ENCODE assay signal across 14 mouse cellular contexts in the genomic region with DNA sequence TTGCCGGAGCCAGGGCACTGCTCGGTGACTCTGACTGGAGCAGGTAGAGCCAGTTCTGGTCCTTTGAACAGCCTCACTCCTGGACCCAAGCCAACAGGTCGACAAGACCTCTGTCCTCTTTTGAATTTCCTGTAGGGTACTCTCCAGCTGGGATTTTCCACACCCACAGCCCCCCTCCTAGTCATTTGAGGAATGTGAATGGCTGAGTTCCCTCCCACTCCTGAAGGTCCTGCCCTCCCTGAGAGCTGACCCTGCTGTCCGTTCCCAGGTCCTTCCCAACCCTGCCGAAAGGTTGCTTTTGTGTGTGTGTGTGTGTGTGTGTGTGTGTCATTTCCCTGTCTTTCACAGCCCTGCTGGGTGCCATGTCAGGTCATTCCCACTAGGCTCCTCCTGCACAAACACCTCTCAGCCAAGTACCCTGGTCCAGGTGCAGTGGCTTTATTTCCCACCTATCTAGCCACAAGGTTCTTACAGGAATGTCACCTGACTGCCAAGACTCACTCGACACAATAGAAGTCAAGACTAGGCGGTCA. TPM values are rescaled to one million over a fixed set of nuclear protein-coding genes. Genes with fewer than 3 reads are reported as not detected.
A peak's percentile ranks its signal among the peaks of the same experiment; 100 is the strongest.
DNase-seq lines count a peak whose midpoint lies in the region; ATAC-seq and TF ChIP-seq lines count a peak whose summit lies in the region.
"Had no signal": no experiment of that assay in that cellular context is flagged by ENCODE, and none has a peak within 500 bp of the region (broad histone marks: within the 10 kb centered on the region; RNA-seq: fewer than 3 reads in every experiment).

No protein-coding gene starts in this region.

- WGBS in kidney, embryonic 16.5 days: 45% methylated on average over 7 of the region's 7 CpGs
- WGBS in lung, embryonic 15.5 days: 44% methylated on average over 7 of the region's 7 CpGs
- WGBS in heart, adult 2 months: 43% methylated on average over 7 of the region's 7 CpGs

- no peak for TF ChIP-seq EP300 in heart, adult 2 months (IDR thresholded peaks at IDR 0.05; ENCODE audit: insufficient read depth, low read depth, low read length)

- no peak for TF ChIP-seq POLR2A in heart, adult 2 months (IDR thresholded peaks at IDR 0.05; ENCODE audit: insufficient read depth, low read depth, low read length)

- H3K9me3 ChIP-seq in kidney, embryonic 16.5 days (ENCODE audit: low read length): peaks cover 6% of the 10 kb centered on the region
- H3K9me3 ChIP-seq in lung, embryonic 15.5 days: no peaks in the 10 kb centered on the region

- H3K4me1 ChIP-seq in kidney, embryonic 16.5 days (ENCODE audit: insufficient read depth, low read length): no peaks in the 10 kb centered on the region
- H3K4me1 ChIP-seq in lung, embryonic 15.5 days: no peaks in the 10 kb centered on the region
- H3K4me1 ChIP-seq in heart, adult 2 months (ENCODE audit: control insufficient read depth, insufficient read depth, low read length): no peaks in the 10 kb centered on the region
- H3K4me1 ChIP-seq: heart, embryonic 15.5 days; limb, embryonic 12.5 days had no signal

- peak; percentile 20 for DNase-seq in adrenal gland, postnatal 10 days
- DNase-seq in adrenal gland, adult 8-10 months: no peak
- DNase-seq in urinary bladder, adult 2 months (ENCODE audit: low spot score): peak; percentile 53
- no peak for DNase-seq in layer of hippocampus, adult 8-10 months (ENCODE audit: low spot score in 2 of 2)
- DNase-seq in cerebellum, adult 8-10 months: no peak
- DNase-seq in heart, adult 2 months: no peak
- DNase-seq: adrenal gland, postnatal 25 days; cerebellum, postnatal 14 days; gastrocnemius, adult 2 months had no signal

- intact Hi-C loops in heart, adult 2 months (cut with DNase I): no loop called here

- ATAC-seq in kidney, embryonic 16.5 days (ENCODE audit: low FRiP score, low TSS enrichment): peak; percentile 77
- ATAC-seq in lung, embryonic 15.5 days (ENCODE audit: borderline replicate concordance, extremely low read depth, low FRiP score, low TSS enrichment): peak; percentile 88
- ATAC-seq: inflammation-experienced regulatory T-cells, adult 6 months had no signal

- no peaks in the 10 kb centered on the region for H3K27me3 ChIP-seq in kidney, embryonic 16.5 days (ENCODE audit: insufficient read depth, low read length)
- H3K27me3 ChIP-seq in lung, embryonic 15.5 days: no peaks in the 10 kb centered on the region
- no peaks in the 10 kb centered on the region for H3K27me3 ChIP-seq in heart, adult 2 months (ENCODE audit: control insufficient read depth, insufficient read depth, low read length)
- H3K27me3 ChIP-seq: heart, embryonic 15.5 days; limb, embryonic 12.5 days had no signal

- H3K36me3 ChIP-seq in kidney, embryonic 16.5 days (ENCODE audit: insufficient read depth, low read length): no peaks in the 10 kb centered on the region
- 0 out of 2 replicates have a peak, but pooled peaks cover under 1% of the 10 kb centered on the region for H3K36me3 ChIP-seq in lung, embryonic 15.5 days
- H3K36me3 ChIP-seq in heart, adult 2 months (ENCODE audit: control insufficient read depth, insufficient read depth, low read length): no peaks in the 10 kb centered on the region
- H3K36me3 ChIP-seq: heart, embryonic 15.5 days had no signal

- H3K79me2 ChIP-seq in heart, adult 2 months (replicated peaks; ENCODE audit: control insufficient read depth, insufficient read depth, low read length): no peaks in the 10 kb centered on the region

- H3K4me3 ChIP-seq in kidney, embryonic 16.5 days (ENCODE audit: low read length): no peak overlapping the region
- no peak overlapping the region for H3K4me3 ChIP-seq in lung, embryonic 15.5 days
- no peak overlapping the region for H3K4me3 ChIP-seq in heart, adult 2 months
- H3K4me3 ChIP-seq: gastrocnemius, adult 2 months; heart, embryonic 15.5 days; limb, embryonic 12.5 days had no signal

- H3K4me2 ChIP-seq in kidney, embryonic 16.5 days (replicated peaks; ENCODE audit: low read depth, low read length): no peak overlapping the region
- peak overlapping the region; percentile 0; the same call in 1 of the 2 replicates for H3K4me2 ChIP-seq in lung, embryonic 15.5 days
- H3K4me2 ChIP-seq: heart, embryonic 15.5 days; limb, embryonic 12.5 days had no signal

- no peak overlapping the region for H3K27ac ChIP-seq in kidney, embryonic 16.5 days (ENCODE audit: low read length)
- H3K27ac ChIP-seq in lung, embryonic 15.5 days: peak overlapping the region; percentile 90
- H3K27ac ChIP-seq in heart, adult 2 months: no peak overlapping the region
- H3K27ac ChIP-seq: gastrocnemius, adult 2 months; heart, embryonic 15.5 days; limb, embryonic 12.5 days had no signal

- no peak overlapping the region for H3K9ac ChIP-seq in kidney, embryonic 16.5 days (replicated peaks; ENCODE audit: low read length)
- H3K9ac ChIP-seq in lung, embryonic 15.5 days: no peak overlapping the region
- H3K9ac ChIP-seq in heart, adult 2 months (ENCODE audit: low read depth, low read length): no peak overlapping the region
- H3K9ac ChIP-seq: heart, embryonic 15.5 days; limb, embryonic 12.5 days had no signal

- no peak for TF ChIP-seq CTCF in heart, adult 2 months (IDR thresholded peaks at IDR 0.05)

RNA-seq across cellular contexts. Expression of a gene that starts 8.1 kb away (rescaled TPM):
- 100 to 1,000 TPM; 313 to 788 TPM for total RNA-seq in adrenal gland, postnatal 10 days (2021)
- total RNA-seq in adrenal gland, adult 8-10 months (2022): 100 to 1,000 TPM in 1 of 4 experiments, 10 to 100 TPM in 3; 66.0 to 260 (median 87.5) TPM
- polyA plus RNA-seq in kidney, embryonic 16.5 days (2015; fragmentation: Nextera tagmentation; extraction: Ambion mirVana): 4.9 and 8.2 TPM in 2 replicates
- polyA plus RNA-seq in lung, embryonic 15.5 days (2015; fragmentation: Nextera tagmentation; extraction: Ambion mirVana): 29.7 and 29.9 TPM in 2 replicates
- 20.1 and 32.2 TPM in 2 replicates for polyA plus RNA-seq in urinary bladder, adult 2 months (2012; rRNA removed)
- total RNA-seq in layer of hippocampus, adult 8-10 months (2022): under 1 TPM in 3 of 4 experiments, not detected in 1; 0.38 to 0.57 (median 0.41) TPM
- 1 to 10 TPM; 6.7 to 8.9 TPM for total RNA-seq in heart, adult 2 months (2021)
- polyA plus RNA-seq in heart, adult 2 months (2012; rRNA removed): 21.2 and 76.1 TPM in 2 replicates

RNA-seq across cellular contexts. Expression of a gene that starts 21.3 kb away (rescaled TPM):
- 10 to 100 TPM; 10.5 to 11.8 TPM for total RNA-seq in adrenal gland, postnatal 10 days (2021)
- 10 to 100 TPM; 10.3 to 12.7 (median 11.9) TPM for total RNA-seq in adrenal gland, adult 8-10 months (2022)
- polyA plus RNA-seq in kidney, embryonic 16.5 days (2015; fragmentation: Nextera tagmentation; extraction: Ambion mirVana): 28.9 and 29.4 TPM in 2 replicates
- 25.6 and 26.1 TPM in 2 replicates for polyA plus RNA-seq in lung, embryonic 15.5 days (2015; fragmentation: Nextera tagmentation; extraction: Ambion mirVana)
- polyA plus RNA-seq in urinary bladder, adult 2 months (2012; rRNA removed): 3.1 and 6.7 TPM in 2 replicates
- 10 to 100 TPM; 14.8 to 21.0 (median 15.3) TPM for total RNA-seq in layer of hippocampus, adult 8-10 months (2022)
- 1 to 10 TPM; 4.2 to 5.1 TPM for total RNA-seq in heart, adult 2 months (2021)
- polyA plus RNA-seq in heart, adult 2 months (2012; rRNA removed): 4.8 and 5.0 TPM in 2 replicates

RNA-seq across cellular contexts. Expression of a gene that starts 21.4 kb away (rescaled TPM):
- 10 to 100 TPM; 21.7 to 23.7 TPM for total RNA-seq in adrenal gland, postnatal 10 days (2021)
- 10 to 100 TPM; 22.3 to 28.5 (median 25.2) TPM for total RNA-seq in adrenal gland, adult 8-10 months (2022)
- 27.4 and 31.3 TPM in 2 replicates for polyA plus RNA-seq in kidney, embryonic 16.5 days (2015; fragmentation: Nextera tagmentation; extraction: Ambion mirVana)
- polyA plus RNA-seq in lung, embryonic 15.5 days (2015; fragmentation: Nextera tagmentation; extraction: Ambion mirVana): 24.8 and 25.3 TPM in 2 replicates
- polyA plus RNA-seq in urinary bladder, adult 2 months (2012; rRNA removed): 9.9 and 14.1 TPM in 2 replicates
- 10 to 100 TPM; 23.5 to 26.8 (median 26.1) TPM for total RNA-seq in layer of hippocampus, adult 8-10 months (2022)
- total RNA-seq in heart, adult 2 months (2021): 10 to 100 TPM; 13.1 to 13.2 TPM
- 8.6 and 9.7 TPM in 2 replicates for polyA plus RNA-seq in heart, adult 2 months (2012; rRNA removed)

RNA-seq across cellular contexts. Expression of a gene that starts 21.4 kb away (rescaled TPM):
- 10 to 100 TPM; 24.8 to 28.2 TPM for total RNA-seq in adrenal gland, postnatal 10 days (2021)
- 10 to 100 TPM; 21.3 to 36.2 (median 25.7) TPM for total RNA-seq in adrenal gland, adult 8-10 months (2022)
- 52.8 and 54.6 TPM in 2 replicates for polyA plus RNA-seq in kidney, embryonic 16.5 days (2015; fragmentation: Nextera tagmentation; extraction: Ambion mirVana)
- polyA plus RNA-seq in lung, embryonic 15.5 days (2015; fragmentation: Nextera tagmentation; extraction: Ambion mirVana): 46.7 TPM in 2 replicates
- polyA plus RNA-seq in urinary bladder, adult 2 months (2012; rRNA removed): 20.6 and 26.5 TPM in 2 replicates
- 10 to 100 TPM; 24.0 to 31.5 (median 26.5) TPM for total RNA-seq in layer of hippocampus, adult 8-10 months (2022)
- total RNA-seq in heart, adult 2 months (2021): 10 to 100 TPM; 13.4 to 16.8 TPM
- polyA plus RNA-seq in heart, adult 2 months (2012; rRNA removed): 13.8 and 17.9 TPM in 2 replicates

RNA-seq across cellular contexts. Expression of a gene that starts 27.3 kb away (rescaled TPM):
- total RNA-seq in adrenal gland, postnatal 10 days (2021): under 1 TPM; 0.15 to 0.21 TPM
- under 1 TPM in 3 of 4 experiments, not detected in 1; 0.03 to 0.17 (median 0.06) TPM for total RNA-seq in adrenal gland, adult 8-10 months (2022)
- polyA plus RNA-seq in kidney, embryonic 16.5 days (2015; fragmentation: Nextera tagmentation; extraction: Ambion mirVana): 0.05 and 0.10 TPM in 2 replicates
- 0.02 and 0.08 TPM in 2 replicates for polyA plus RNA-seq in lung, embryonic 15.5 days (2015; fragmentation: Nextera tagmentation; extraction: Ambion mirVana)
- polyA plus RNA-seq in urinary bladder, adult 2 months (2012; rRNA removed): 0.04 and 0.10 TPM in 2 replicates
- 1 to 10 TPM; 1.3 to 4.1 (median 3.6) TPM for total RNA-seq in layer of hippocampus, adult 8-10 months (2022)
- total RNA-seq in heart, adult 2 months (2021): under 1 TPM in 1 of 2 experiments, not detected in 1; 0.08 TPM
- polyA plus RNA-seq in heart, adult 2 months (2012; rRNA removed): 0.14 TPM in 1 of 2 replicates, not detected in the other

Comparison
In these comparisons a context has a peak if more than half of its experiments do, and no peak if none do; other contexts are left out.
1. DNase-seq: peak in adrenal gland, postnatal 10 days (single experiment) and urinary bladder, adult 2 months (single experiment); none in adrenal gland, adult 8-10 months (single experiment), layer of hippocampus, adult 8-10 months (0 of 2), cerebellum, adult 8-10 months (single experiment) and heart, adult 2 months (0 of 2).
2. RNA of a gene that starts 8.1 kb away (total RNA-seq): 313 to 788 TPM in adrenal gland, postnatal 10 days and 66.0 to 260 TPM in adrenal gland, adult 8-10 months; 6.7 to 8.9 TPM in heart, adult 2 months and 0.38 to 0.57 TPM in layer of hippocampus, adult 8-10 months; every median in the first group is over 4 times any median in the second.